Mouse (Mus musculus): ENCODE results near the gene Olfr549.

DNA sequence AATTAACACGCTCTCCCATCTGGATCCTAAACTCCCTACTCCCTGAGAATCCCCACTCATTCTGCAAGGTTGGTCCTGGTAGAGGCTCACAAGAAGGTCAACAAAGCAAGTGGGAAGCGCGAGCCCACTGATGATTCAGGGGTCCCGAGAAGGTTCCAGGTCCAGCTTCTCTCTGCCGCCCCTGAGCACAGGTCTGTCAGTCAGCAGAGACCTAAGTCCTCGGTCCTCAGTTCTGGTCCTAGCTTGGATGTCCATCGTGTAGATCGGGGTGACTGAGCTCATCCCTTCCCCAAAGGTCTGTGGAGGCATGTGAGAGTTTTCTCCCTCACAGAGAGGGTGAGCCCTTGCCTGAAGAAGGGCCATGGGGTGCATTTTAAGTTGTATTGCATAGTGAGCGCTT, 41.6 kb upstream of the Olfr549 start:
- TF ChIP-seq CTCF (IDR thresholded peaks at IDR 0.05; ENCODE audit: insufficient read depth, low read depth, low read length): no peak
- no peak for TF ChIP-seq POLR2A (IDR thresholded peaks at IDR 0.05; ENCODE audit: insufficient read depth, low read depth, low read length)

All from olfactory bulb, adult 2 months (tissue).